Mouse (Mus musculus): ENCODE results near the gene Kif13a.

The Kif13a gene

DNA sequence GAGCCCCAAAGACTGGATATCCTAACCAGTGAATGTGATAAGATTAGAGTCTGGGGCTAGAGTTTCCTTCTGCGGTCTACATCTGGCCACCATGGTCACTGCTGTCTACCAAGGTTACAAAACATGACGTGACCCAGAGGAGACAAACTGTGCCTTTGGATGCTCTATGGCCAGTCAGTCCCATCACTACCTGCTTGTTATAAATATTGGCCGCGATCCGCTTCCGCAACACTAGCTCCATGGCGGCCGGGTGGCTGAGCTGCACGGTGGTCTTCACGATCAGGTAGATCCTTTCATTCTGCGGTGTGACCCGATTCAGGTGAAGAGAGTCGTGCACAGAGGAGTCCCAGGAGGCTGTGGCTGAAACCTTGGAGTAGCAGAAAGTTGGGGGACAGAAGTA lies 157.1 kb downstream of the Kif13a start:
- DNase-seq: no peak

DNA sequence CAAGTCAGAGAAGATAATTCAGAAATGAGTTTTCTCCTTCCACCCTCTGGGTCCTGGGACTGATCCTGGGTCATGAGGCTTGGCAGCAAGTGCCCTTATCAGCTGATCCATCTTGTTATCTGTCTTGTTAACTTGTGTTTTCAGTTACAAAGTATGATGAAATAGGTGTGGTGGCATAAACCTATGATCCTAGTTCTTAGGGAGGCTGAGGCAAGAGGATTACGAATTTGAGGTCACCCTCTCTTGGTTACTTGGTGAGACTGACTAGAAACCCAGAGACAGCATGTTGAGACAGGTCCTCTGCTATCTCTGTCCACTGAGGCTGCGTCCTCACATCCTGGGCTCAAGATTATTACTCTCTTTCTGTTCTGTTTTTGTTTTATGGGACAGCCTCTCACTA lies 164.3 kb downstream of the Kif13a start:
- DNase-seq: no peak

DNA sequence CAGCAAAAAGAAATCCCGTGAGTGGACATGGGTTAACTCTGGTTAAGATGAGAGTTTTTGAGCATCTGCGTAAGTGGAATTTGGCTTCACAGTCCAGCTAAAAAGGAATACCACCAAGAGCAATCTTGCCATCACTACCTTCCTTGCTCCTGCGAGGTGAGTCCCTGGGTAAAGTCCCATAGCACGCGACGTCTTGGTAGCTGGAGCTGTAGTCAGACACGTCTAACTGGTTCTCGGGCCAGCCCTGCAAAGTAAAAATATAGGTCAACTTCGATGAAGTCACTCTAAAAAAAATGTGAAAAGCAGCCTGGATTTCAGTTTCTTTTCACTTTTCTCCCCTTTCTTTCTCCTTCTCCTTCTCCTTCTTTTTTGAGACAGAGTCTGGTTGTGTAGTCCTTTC lies 166.5 kb downstream of the Kif13a start:
- no peak for DNase-seq

DNA sequence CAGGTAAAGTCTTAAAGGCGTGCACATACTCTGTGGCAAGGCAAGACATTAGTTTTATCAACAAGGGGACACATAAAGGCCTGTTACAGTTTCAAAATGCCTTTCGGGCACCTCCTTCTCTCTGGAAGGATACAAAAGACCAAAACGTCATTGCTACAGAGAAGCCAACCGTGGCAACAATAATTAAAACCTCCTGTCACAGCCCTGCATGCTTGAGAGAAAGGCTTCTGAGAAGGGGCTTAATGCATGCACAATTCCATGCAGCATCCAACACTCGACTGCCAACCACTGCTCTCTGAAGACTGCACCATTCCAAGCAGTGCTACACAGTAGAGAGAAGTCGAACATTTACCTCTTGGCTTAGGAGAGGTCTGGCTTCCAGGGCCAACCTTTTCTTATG lies 168.7 kb downstream of the Kif13a start:
- no peak for DNase-seq

DNA sequence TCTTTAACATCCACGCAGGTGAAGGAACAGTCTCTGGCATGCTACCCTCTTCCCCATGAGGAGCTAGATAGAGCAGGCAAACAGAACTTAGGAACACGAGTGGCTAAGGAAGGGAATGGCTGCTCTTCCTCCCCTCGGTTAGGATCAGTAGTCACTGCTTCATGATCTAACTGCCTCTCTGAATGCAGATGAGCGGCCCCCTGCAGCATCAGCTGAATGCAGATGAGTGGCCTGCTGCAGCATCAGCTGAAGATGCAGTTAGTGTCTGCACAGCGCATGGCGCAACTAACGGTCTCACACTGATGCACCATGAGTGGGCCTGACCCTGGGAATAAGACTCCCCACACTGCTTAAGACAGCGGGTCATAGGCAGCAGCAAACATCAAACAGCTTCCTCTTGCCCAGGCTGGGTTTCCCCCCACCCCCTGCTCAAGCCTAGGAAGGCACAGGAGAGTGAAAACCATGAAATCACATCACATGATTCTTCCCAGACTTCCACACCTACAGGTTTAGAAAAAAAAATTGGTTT lies 170.3 kb downstream of the Kif13a start:
- no peak for DNase-seq

DNA sequence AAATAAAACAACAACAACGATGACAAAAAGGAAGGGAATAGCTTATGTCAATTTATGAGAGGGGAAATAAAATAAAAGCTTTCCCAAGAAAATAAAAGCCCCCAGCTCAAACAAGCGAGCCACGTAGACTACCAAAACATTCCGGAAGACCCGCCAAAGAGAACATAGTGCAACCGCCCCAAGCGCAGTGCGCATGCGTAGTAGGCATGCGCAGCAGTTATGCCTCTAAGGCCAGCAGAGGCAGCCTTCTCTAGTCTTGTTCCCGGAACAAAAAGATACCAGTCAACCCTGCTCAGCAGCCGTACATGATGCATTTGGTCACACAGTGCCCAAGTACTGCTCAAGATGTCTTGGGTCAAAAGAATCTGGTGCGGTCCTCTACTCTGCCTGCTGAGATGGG lies 171.0 kb downstream of the Kif13a start:
- no peak for DNase-seq

DNA sequence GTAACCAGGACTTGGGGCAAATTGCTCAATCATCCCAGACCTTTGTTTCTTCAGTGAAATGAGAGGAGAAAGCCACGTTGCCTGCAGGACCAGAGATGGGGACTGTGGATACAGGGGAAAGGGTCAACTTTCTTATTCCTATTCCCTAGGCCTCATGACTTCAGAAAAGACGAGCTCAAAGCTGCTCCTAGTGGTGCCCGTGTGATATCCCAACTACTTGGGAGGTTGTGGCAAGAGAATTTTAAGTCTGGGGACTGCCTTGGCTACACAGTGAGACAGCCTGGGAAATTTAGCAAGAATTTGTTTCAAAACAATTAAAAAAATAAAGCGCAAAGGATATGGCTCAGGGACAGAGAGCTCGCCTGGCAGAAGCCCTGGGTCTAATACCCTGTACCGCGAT lies 171.7 kb downstream of the Kif13a start:
- no peak for DNase-seq

DNA sequence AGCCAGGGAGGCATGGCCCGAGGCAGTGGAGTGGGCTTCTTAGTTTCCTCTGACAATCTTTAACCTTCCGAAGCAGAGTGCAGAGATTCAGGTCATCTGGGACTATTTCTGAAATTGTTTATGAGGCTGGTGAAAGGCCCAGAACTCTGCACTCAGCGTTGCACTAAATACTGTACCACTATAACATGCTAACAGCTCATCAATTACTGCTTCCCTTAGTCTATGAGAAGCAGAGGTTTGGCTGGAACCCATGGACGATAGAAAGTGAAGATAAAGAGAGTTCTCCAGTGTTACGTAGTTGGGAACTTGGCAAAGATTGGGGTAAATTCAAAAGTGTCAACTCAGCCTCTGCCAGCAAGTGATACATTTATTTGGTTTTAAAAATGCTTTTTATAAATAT lies 176.4 kb downstream of the Kif13a start:
- DNase-seq: no peak

DNA sequence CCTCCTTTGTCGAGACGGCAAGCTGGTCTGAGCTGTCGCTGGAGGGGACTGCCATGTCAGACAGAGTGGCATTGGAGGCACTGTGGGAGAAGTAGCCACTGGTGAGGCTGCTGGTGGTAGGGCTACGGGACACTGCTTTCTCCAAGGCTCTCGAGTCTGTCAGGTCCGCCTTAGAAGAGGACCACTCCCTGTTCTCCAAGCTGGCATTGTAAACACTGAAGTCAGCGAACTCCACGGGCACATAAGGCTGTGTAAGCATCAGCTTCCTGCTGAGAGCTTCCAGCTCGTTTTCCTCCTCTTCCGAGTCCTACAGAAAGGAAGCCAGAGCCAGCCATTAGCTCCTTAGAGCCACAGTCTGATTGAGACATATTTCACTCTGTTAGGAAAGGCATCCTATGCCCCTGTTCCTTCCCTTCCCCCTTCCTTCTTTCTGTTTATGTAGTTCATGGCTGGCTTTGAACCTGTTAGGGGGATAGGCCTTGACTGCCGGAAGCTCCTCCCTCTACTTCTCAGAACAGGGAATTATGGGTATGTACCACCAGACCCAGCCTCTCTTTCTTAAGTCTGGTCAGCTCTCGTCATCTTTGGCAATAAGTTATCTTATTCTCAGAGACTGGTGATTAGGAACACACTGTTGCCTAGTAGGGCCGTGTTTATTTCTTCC lies 177.0 kb downstream of the Kif13a start:
- DNase-seq: no peak

DNA sequence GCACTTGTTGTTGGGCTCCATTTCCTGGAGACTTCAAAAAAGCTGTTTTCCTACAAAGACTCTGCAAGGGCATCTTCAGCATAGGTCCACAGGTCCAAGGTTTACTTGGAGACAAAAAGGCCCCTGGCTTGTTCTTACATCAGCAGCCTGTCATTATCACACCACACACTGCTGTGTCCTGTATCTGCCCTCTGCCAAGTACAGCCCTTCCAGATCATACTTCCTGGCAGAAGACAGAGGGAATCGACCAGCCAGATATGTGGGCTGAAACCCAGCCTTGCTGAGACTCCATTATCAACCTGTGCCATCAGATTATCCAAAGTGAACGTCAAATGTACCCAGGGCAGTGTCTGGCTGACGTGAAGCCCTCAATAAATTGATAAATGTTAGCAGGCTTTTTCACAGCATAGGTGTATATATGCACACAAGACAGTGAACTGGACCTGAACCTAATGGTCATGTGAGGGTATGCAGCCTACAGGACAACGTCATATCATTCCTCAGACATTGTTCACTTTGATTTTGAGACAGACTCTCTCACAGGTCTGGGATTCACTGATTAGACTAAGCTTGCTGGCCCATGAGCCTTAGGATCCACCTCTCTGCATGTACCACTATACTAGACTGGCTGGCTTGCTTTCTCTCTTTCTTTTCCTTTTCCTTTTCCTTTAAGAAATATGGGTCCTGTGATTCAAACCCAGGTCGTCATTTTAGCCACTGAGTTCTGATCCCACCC lies 181.4 kb downstream of the Kif13a start:
- DNase-seq: no peak

DNA sequence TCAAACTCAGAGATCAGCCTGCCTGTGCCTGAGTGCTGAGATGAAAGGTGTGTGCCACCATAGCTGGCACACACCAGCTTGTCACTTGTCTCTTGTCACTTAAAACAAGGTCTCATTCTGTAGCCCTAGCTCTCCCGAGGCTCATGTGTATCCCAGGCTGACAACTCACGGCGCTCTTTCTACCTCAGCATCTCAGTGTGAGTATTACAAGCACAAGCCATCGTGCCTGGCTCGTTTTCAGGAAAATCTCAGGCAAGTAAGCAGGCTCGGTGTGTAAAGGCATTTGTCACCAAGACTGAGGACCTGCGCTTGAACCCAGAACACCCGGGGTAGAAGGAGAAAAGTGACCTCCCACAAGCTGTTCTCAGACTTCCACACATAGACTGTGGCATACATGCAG lies 185.8 kb downstream of the Kif13a start:
- DNase-seq: no peak

DNA sequence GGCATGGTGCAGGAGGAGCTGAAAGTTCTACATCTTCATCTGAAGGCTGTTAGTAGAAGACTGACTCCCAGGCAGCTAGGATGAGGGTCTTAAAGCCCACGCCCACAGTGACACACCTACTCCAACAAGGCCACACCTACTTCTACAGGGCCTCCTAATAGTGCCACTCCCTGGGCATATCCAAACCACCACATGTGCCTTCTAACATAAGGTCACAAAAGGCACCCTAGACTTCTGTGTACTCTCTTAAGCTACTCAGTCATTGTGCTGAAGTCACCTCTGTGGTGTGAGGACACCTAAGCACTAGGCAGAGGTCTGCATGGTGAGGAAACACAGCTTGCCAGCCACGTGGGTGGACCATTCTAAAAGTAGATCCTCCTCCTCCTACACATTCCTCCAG lies 187.3 kb downstream of the Kif13a start:
- DNase-seq: no peak

DNA sequence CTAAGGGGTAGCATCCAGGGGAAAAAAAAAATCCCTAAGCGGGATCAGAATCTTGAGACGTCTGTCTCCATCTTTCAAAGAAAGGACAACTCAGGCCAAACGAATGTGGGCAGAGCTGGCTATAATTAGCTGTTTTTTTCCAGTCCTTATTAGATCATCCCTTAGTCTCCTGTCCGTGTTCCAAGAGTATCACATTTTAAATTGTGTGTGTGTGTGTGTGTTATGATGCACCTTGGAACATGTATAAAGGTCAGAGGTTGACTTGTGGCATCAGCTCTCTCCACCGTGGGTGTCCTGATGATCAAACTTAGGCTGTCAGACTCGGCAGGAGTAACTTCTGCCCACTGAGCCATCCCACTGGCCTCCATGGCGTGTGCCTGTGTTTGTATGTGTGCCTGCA lies 190.2 kb downstream of the Kif13a start:
- DNase-seq: no peak

DNA sequence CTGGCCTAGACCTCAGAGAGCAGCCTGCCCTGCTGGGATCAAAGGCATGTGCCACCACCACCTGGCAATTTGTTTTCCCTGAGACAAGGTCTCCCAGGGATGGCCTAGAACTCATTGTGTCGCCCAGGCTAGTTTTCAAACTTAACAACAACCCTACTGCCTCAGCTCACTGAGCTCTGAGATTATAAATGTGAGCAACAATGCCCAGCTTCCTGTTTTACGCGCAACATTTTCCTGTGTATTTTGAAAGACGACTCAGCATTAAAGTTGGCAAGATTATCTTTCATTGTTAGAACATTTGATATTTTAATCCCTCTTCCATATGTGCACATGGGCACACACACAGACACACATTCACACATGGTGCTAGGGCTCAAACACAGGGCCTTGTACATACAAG lies 192.2 kb downstream of the Kif13a start:
- DNase-seq: no peak

DNA sequence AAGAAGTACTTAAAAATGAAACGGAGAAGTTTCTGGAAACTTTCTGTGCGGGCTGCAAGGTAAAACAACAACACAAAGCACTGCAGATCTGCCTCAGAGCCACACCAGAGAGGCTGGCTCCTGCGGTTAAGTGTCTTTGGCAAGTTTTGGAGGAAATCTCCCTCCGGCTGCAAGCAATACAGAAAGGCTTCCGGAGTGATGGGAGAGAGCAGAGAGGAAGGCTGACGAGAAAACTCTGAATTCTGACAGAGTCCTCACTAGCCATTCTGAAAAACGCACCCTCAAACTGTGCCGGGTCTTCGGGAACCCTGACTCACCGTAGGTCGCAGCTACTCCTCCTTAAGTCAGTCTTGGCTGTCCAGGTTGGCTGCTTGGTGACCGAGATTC lies 193.2 kb downstream of the Kif13a start:
- no peak for DNase-seq

DNA sequence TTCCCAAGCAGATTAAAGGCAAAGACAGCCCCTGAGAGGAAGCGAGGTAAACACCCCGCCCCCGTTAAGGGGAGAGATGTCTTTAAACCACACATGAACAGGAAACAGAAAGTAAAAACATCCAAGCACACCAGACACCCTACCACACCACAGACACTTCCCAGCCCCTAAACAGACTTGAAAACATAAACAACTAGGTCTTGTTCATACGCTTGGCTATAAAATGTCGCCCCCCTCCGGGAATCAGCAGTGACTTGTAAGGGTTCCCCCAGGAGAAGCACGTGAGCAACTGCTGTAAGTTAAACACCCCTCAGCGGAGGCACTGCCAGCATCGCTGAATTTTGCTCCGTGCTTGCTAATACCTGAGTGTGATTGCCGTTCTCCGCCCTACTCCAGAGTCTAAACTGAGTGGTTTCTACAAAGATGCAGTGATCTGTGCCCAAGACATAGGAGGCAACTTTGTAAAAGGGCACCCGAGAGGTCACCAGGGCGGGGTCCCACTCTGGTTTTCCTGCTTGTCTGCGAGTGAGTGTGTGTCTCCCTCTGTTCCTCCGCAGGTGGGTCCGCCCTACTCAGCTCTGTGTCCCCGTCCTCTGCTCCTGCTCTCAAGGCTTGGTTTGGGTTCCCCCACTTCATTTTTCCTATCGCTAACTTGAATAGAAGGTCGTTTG lies 193.7 kb downstream of the Kif13a start:
- peak; percentile 17 to 23 for DNase-seq

DNA sequence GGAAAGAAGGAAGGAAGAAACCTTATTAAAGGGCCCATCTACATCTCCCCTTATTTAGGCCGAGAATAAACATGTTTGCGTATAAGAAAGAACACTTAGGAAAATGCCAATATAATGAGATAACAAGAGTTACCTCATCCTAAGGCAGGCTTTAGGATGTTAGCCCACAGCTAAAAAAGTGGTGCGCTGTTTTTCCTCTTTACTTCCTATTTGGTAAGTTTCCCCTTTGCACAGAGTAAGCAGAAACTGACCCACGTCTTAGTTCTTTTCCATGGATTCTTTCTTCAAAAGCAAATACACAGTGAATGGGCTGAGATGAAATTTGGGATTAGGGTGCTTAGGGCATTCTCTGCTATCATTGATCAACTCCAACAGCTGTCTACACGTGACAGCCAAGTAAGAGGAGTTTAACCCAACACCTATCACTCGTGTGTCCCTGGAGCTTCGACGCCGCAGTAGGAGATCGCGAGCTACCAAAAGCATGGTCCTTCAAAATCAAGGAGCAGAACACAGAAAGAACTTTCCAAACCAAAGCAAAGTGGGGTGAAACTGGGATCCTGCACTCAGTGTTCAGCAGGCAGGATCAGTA lies 194.4 kb downstream of the Kif13a start:
- DNase-seq: no peak

DNA sequence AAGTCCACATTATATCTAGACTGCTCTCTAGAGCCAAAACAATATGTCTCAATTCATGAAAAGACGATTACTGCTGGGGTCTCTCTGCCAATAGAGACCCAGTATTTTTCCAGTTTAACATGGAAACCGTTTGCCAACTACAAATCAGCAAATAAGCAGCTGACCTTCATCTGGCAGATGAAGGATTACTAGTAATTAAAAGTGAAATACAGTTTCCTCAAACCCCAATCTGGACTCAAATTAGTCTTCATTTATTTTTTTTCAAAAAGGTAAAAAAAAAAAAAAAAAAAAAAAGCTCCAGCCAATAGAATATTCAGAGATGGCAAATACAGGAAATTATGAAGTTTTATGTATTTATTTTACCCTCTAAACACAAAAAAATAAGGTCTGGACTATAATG lies 199.7 kb downstream of the Kif13a start:
- DNase-seq: no peak

DNA sequence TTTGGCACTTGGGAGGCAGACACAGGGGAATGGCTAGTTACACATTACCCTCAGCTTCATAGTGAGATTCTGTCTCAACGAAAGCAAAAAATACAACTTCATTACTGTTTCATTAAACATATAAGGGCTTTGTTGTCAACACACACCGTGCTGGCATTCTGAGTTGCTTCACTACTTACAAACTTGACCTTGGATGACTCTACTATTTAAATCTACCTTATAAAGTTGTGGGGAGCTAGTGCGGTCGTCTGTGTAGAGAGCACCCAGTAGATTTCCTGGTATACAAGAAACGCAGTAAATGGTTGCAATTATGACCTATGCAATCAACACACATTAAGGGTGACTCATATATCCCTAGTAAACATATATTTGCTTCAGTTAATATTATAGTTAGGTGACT lies 201.3 kb downstream of the Kif13a start:
- no peak for DNase-seq

DNA sequence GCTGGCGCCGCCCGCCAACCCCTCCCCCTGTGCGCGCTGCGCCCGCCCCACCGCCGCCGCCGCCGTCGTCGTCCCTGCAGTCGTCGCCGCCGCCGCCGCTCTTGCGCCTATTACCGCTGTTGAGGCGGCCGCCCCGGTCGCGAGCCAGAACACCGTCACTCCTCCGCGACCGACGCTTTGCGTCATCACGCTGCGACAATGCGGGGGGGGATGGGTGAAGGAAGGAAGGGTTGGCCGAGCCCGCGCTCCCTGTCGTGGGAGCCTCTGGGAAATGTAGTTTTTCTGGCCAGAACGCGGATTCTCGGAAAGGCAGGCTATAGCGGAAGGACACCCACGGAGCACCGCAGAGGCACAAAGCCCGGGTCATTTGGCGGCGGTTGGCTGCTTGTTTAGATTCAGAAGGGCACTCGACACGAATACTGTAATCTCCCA lies 201.8 kb downstream of the Kif13a start, which contains the start of gene Nup153:
TSS of gene Nup153 (minus strand) at position 104 of the 432 bp plus-strand sequence.
- DNase-seq: peak; percentile 100

DNA sequence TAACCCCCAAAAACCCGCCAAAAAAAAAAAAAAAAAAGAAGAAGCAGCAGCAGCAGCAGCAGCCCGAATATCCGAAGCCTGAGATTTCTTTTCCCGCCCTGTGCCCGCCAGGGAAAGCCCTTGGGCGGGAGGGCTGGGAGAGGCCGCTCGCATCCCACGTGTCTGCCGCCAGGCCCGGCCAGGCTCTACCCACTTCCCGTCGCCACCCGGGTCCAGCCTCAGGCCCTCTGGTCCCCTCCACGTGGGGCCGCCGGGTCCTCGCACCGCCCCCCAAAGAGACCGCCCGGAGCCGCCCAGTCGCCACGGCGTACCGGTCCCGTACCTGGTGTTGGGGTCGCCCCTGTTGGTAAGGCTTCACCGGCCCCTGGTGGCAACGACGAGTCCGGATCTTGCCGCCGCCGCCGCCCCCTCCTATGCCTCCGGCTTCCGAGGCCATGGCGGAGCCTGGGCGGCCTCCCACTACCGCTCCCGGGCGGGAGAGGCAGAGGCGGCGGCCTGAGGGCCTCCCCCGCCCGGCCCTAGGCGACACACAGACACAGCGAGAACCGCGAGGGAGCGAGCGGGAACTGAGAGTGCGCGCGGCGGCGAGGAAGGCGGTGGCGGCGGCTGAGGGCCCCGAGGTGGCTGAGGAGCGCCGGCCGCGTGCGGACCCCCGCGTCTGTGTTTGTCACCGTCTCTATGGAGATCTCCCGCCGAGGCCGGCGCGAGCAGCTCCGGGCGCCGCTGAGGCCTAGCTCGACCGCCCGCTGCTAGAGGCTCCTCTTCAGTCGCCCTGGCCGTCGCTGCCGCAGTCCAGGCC lies 202.4 kb downstream of the Kif13a start:
- DNase-seq: peak in 1 of 2 experiments; percentile 70

DNA sequence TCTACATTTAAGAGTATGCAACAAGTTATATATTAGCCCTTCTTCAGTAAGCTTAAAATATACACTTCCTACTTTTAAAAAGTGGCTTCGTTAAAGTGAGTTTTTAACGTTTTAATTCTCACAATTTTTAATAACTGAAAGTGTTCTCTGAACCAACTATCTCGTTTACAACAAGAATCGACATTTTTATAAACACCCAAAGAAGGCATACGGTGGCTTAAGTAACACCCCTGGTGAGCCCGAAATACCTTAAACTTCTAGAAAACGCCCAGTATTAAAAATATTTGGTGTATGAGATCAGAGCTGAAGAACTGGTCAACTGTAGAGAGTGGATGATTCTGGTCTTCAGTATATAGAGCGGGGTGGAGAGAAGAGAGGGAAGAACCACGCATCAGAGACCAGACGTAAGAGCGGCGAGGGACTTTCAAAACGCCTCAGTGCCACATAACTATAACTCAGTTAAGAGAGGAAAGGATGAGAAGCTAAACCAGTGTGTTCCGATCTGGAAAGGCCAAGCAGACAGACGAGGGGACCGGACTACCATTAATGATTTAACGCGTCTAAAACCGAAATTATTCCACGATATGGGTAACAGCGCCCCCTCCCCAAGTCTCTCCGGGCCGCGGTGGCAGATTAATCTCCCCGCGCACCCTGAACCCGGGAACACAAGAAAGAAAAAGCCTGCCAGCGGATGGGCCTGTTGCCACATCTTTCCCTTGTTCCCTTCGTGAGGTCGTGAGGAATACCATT lies 203.2 kb downstream of the Kif13a start:
- peak; percentile 51 to 64 for DNase-seq

Data from cerebellum, postnatal 14 days (tissue).